Mouse (Mus musculus) CH12.LX (cell line): ENCODE data around the gene Rnf169. TPM values are rescaled to one million over a fixed set of nuclear protein-coding genes. Genes with fewer than 3 reads are reported as not detected.

Source experiments
- DNase-seq: peaks from one replicate; pipeline ENCODE4 v3.0.0-alpha.2; 2013; ENCODE audit errors: extremely low read depth
- H3K27ac ChIP-seq: 2 replicates; pipeline ENCODE4 v1.5.1; 2012; ENCODE audit warnings: low read depth, mild to moderate bottlenecking, control low read depth, moderate library complexity; ENCODE audit not compliant: insufficient read depth
- H3K27me3 ChIP-seq: replicated peaks from 2 replicates; pipeline ENCODE3; 2012; ENCODE audit warnings: inconsistent platforms
- H3K36me3 ChIP-seq, 2 experiments: replicated peaks in 1 of 2; 2 replicates each; pipeline versions ENCODE3 to v1.6.1; 2012; ENCODE audit warnings: inconsistent platforms in 1 of 2, low read length in 1 of 2, mild to moderate bottlenecking in 1 of 2, mixed read lengths in 1 of 2, moderate library complexity in 1 of 2; ENCODE audit not compliant: control insufficient read depth in 1 of 2, insufficient read depth in 1 of 2
- H3K4me1 ChIP-seq, 2 experiments: 2 replicates each; pipeline ENCODE4 v1.6.1; 2012; ENCODE audit warnings: inconsistent platforms in 1 of 2, moderate library complexity in 1 of 2; ENCODE audit not compliant: insufficient read depth in 2 of 2, control insufficient read depth in 1 of 2
- H3K4me2 ChIP-seq: 2 replicates; pipeline ENCODE4 v1.6.1; 2012; ENCODE audit warnings: low read depth, mild to moderate bottlenecking, control low read depth; ENCODE audit not compliant: poor library complexity, insufficient read depth, severe bottlenecking
- H3K4me3 ChIP-seq, 3 experiments: fragments of 150-350 bp in 1 of 3; sonication (generic) in 1 of 3; replicated peaks in 1 of 3; 2 replicates each; pipeline versions ENCODE3 to v1.5.1; 2011 to 2012; ENCODE audit warnings: low read depth in 2 of 3, low read length in 2 of 3, mild to moderate bottlenecking in 2 of 3, moderate library complexity in 2 of 3, control low read depth in 1 of 3, improper control_type of control experiment in 1 of 3, inconsistent platforms in 1 of 3, mixed read lengths in 1 of 3; ENCODE audit not compliant: poor library complexity in 1 of 3
- H3K79me2 ChIP-seq: replicated peaks from 2 replicates; pipeline ENCODE4 v1.6.1; 2012; ENCODE audit warnings: mild to moderate bottlenecking, moderate library complexity; ENCODE audit not compliant: control insufficient read depth, poor library complexity, insufficient read depth, severe bottlenecking; ENCODE audit errors: extremely low read depth
- H3K9ac ChIP-seq: 2 replicates; pipeline ENCODE4 v1.6.1; 2012; ENCODE audit warnings: low read depth, mild to moderate bottlenecking, control low read depth, moderate library complexity; ENCODE audit not compliant: insufficient read depth
- H3K9me3 ChIP-seq: replicated peaks from 2 replicates; pipeline ENCODE3; 2012; ENCODE audit warnings: low read length, inconsistent platforms, mixed read lengths
- CHD2 ChIP-seq: IDR thresholded peaks from 2 replicates; pipeline ENCODE4 v1.6.1; 2011; ENCODE audit warnings: low read length, improper control_type of control experiment
- CTCF ChIP-seq, 2 experiments: IDR thresholded peaks in 1 of 2; conservative IDR thresholded peaks in 1 of 2; 2 replicates each; pipeline ENCODE4 v1.5.1; 2011 to 2012; ENCODE audit warnings: low read depth in 2 of 2, low read length in 2 of 2, improper control_type of control experiment in 1 of 2, inconsistent platforms in 1 of 2, mild to moderate bottlenecking in 1 of 2, moderate library complexity in 1 of 2
- ELF1 ChIP-seq: IDR thresholded peaks from 2 replicates; pipeline ENCODE4 v1.6.1; 2014; ENCODE audit warnings: low read depth, mild to moderate bottlenecking, inconsistent platforms, low read length, improper control_type of control experiment
- HCFC1 ChIP-seq: IDR thresholded peaks from 2 replicates; pipeline ENCODE4 v1.6.1; 2012; ENCODE audit warnings: low read depth, mild to moderate bottlenecking, inconsistent platforms, low read length, improper control_type of control experiment
- IRF4 ChIP-seq: IDR thresholded peaks from 2 replicates; pipeline ENCODE4 v1.6.1; 2014; ENCODE audit warnings: low read depth, mild to moderate bottlenecking, inconsistent platforms, low read length, improper control_type of control experiment
- JUN ChIP-seq: IDR thresholded peaks from 2 replicates; pipeline ENCODE4 v1.6.1; 2011; ENCODE audit warnings: low read depth, mild to moderate bottlenecking, low read length, improper control_type of control experiment, moderate library complexity; ENCODE audit not compliant: insufficient read depth
- MAX ChIP-seq: IDR thresholded peaks from 2 replicates; pipeline ENCODE4 v1.6.1; 2011; ENCODE audit warnings: low read length, improper control_type of control experiment
- MYC ChIP-seq: IDR thresholded peaks from 2 replicates; pipeline ENCODE4 v1.6.1; 2011; ENCODE audit warnings: low read depth, mild to moderate bottlenecking, improper control_type of control experiment, low read length
- NRF1 ChIP-seq: IDR thresholded peaks from 2 replicates; pipeline ENCODE4 v1.6.1; 2014; ENCODE audit warnings: low read depth, mild to moderate bottlenecking, inconsistent platforms, low read length, improper control_type of control experiment, moderate library complexity
- RAD21 ChIP-seq: IDR thresholded peaks from 2 replicates; pipeline ENCODE4 v1.6.1; 2011; ENCODE audit warnings: low read depth, mild to moderate bottlenecking, low read length, improper control_type of control experiment, moderate library complexity
- SIN3A ChIP-seq: IDR thresholded peaks from 2 replicates; pipeline ENCODE4 v1.6.1; 2012; ENCODE audit warnings: low read length, improper control_type of control experiment, inconsistent platforms
- SMC3 ChIP-seq: IDR thresholded peaks from 2 replicates; pipeline ENCODE4 v1.6.1; 2011; ENCODE audit warnings: low read depth, low read length, improper control_type of control experiment
- TBP ChIP-seq: conservative IDR thresholded peaks from 2 replicates; pipeline ENCODE4 v1.6.1; 2011; ENCODE audit warnings: low read depth, low read length, improper control_type of control experiment
- TCF12 ChIP-seq: IDR thresholded peaks from 2 replicates; pipeline ENCODE4 v1.6.1; 2014; ENCODE audit warnings: low read depth, mild to moderate bottlenecking, inconsistent platforms, low read length, improper control_type of control experiment
- USF2 ChIP-seq: conservative IDR thresholded peaks from 2 replicates; pipeline ENCODE4 v1.6.1; 2011; ENCODE audit warnings: low read depth, low read length, improper control_type of control experiment
- dilution Hi-C: fragments of 300-500 bp; cut with MboI; formaldehyde crosslinking; loops from 2 replicates; pipeline ENCODE4 v1.14.3; 2020; ENCODE audit warnings: low sequenced_read_pairs; ENCODE audit not compliant: extremely low pct_unique_long_range_greater_than_20kb, extremely low pct_ligation_motif_present
- in situ Hi-C: fragments of 300-500 bp; cut with MboI; formaldehyde crosslinking; loops from 3 replicates; pipeline ENCODE4 v1.14.3; 2019; ENCODE audit warnings: low sequenced_read_pairs, low pct_ligation_motif_present, low pct_unique_long_range_greater_than_20kb, mixed read lengths
- polyA plus RNA-seq: library from polyadenylated mRNA; unstranded; fragments of >175 nt; gene quantifications from 2 replicates; pipeline ENCODE4 v1.2.1, GENCODE M21; 2012; ENCODE audit warnings: low read depth; ENCODE audit not compliant: insufficient read length
- total RNA-seq, 2 experiments: library from RNA; depleted of rRNA; stranded (reverse); fragments of 300-350 nt in 1 of 2; fragments of >200 nt in 1 of 2; gene quantifications; 2 replicates each; pipeline ENCODE4 v1.2.3; 2012 to 2014

The Rnf169 gene
- total and polyA plus RNA-seq, 3 experiments: 3.7 to 11.4 (median 5.2) TPM

GRCm38 (mm10) chr7:99935758-99936157, 44.5 kb downstream of the Rnf169 start:
- Histone ChIP-seq H3K36me3 (peaks cover 38 to 54% of the 10 kb centered on the region in 2 experiments), H3K4me2 (no peak overlapping the region), H3K9ac (no peak overlapping the region), H3K27me3 (no peaks in the 10 kb centered on the region), H3K27ac (no peak overlapping the region), H3K9me3 (no peaks in the 10 kb centered on the region), H3K4me1 (no peaks in the 10 kb centered on the region; a peak in 1 of 4 replicates), H3K79me2 (no peaks in the 10 kb centered on the region), H3K4me3 (no peak overlapping the region)
- TF ChIP-seq TBP: no peak
- no peak for TF ChIP-seq HCFC1
- peak; percentile 43 for TF ChIP-seq RAD21
- peak in 1 of 2 experiments; percentile 37; a peak in 2 of 4 replicates for TF ChIP-seq CTCF (conservative IDR thresholded peaks at IDR 0.05 in 1 of 2, IDR thresholded peaks at IDR 0.05 in 1 of 2; ENCODE audit: low read depth in 2 of 2, low read length in 2 of 2)
- no peak for TF ChIP-seq SIN3A
- TF ChIP-seq NRF1: no peak
- TF ChIP-seq ELF1: no peak
- dilution Hi-C loops (no loop called here), in situ Hi-C loops (no loop called here)
- DNase-seq: no peak

- no peak overlapping the region for H3K4me3 ChIP-seq
- H3K36me3 ChIP-seq: peaks cover 36 to 74% of the 10 kb centered on the region in 2 experiments
- TF ChIP-seq CHD2 (no peak), MAX (peak; percentile 26; the same call in 1 of the 2 replicates), IRF4 (no peak; the same call in 1 of the 2 replicates), MYC (0 out of 2 replicates have a peak, but pooled peaks have one; percentile 40), USF2 (no peak), RAD21 (peak; percentile 63), HCFC1 (no peak), JUN (no peak), CTCF (conservative IDR thresholded peaks at IDR 0.05 in 1 of 2, IDR thresholded peaks at IDR 0.05 in 1 of 2; ENCODE audit: low read depth in 2 of 2, low read length in 2 of 2) (peak; percentile 15 to 70; a peak in 2 of 4 replicates), SMC3 (peak; percentile 61), TCF12 (0 out of 2 replicates have a peak, but pooled peaks have one; percentile 26)
- TF ChIP-seq, all 38 proteins: peak for 6
- H3K79me2 ChIP-seq: no peaks in the 10 kb centered on the region
- H3K4me2 ChIP-seq: no peak overlapping the region
- peak; percentile 63 for DNase-seq
- in situ Hi-C loops (no loop called here), dilution Hi-C loops (no loop called here)
- no peaks in the 10 kb centered on the region; a peak in 1 of 4 replicates for H3K4me1 ChIP-seq
- no peaks in the 10 kb centered on the region for H3K27me3 ChIP-seq
- H3K27ac ChIP-seq: no peak overlapping the region
- H3K9ac ChIP-seq: no peak overlapping the region
- H3K9me3 ChIP-seq: no peaks in the 10 kb centered on the region
Observed at GRCm38 (mm10) chr7:99926916-99927714, 53.1 kb downstream of the Rnf169 start.
